Mouse (Mus musculus) lung, embryonic 14.5 days (tissue): ENCODE measurements around the gene Aldh16a1. TPM values are rescaled to one million over a fixed set of nuclear protein-coding genes. Genes with fewer than 3 reads are reported as not detected.

Source experiments
- ATAC-seq: fragments of 200-750 bp; cut with Nextera tagmentation; 2 replicates; pipeline ENCODE4 v1.8.0; 2017; ENCODE audit warnings: mild to moderate bottlenecking, moderate TSS enrichment, moderate library complexity; ENCODE audit not compliant: insufficient read depth
- DNase-seq: peaks from one replicate; pipeline ENCODE4 v3.0.0-alpha.2; 2015
- H3K27ac ChIP-seq: fragments of 300-500 bp; sonication (generic); 2 replicates; pipeline ENCODE4 v1.5.1; 2014; ENCODE audit warnings: low read depth, mild to moderate bottlenecking, moderate library complexity
- H3K27me3 ChIP-seq: fragments of 300-500 bp; sonication (generic); 2 replicates; pipeline ENCODE4 v1.6.1; 2014; ENCODE audit warnings: low read length, control low read depth; ENCODE audit not compliant: insufficient read depth
- H3K36me3 ChIP-seq: fragments of 300-500 bp; sonication (generic); 2 replicates; pipeline ENCODE4 v1.6.1; 2014; ENCODE audit warnings: control low read depth; ENCODE audit not compliant: insufficient read depth
- H3K4me1 ChIP-seq: fragments of 300-500 bp; sonication (generic); 2 replicates; pipeline ENCODE4 v1.6.1; 2014; ENCODE audit warnings: antibody characterized with exemption, control low read depth; ENCODE audit not compliant: insufficient read depth
- H3K4me2 ChIP-seq: fragments of 300-500 bp; sonication (generic); 2 replicates; pipeline ENCODE4 v1.6.1; 2014; ENCODE audit warnings: mild to moderate bottlenecking
- H3K4me3 ChIP-seq: fragments of 300-500 bp; sonication (generic); 2 replicates; pipeline ENCODE4 v1.5.1; 2014; ENCODE audit warnings: low read depth, low read length
- H3K9ac ChIP-seq: fragments of 300-500 bp; sonication (generic); 2 replicates; pipeline ENCODE4 v1.6.1; 2014
- H3K9me3 ChIP-seq: fragments of 300-500 bp; sonication (generic); 2 replicates; pipeline ENCODE4 v1.6.1; 2016; ENCODE audit warnings: low read depth, low read length, control low read depth
- CTCF ChIP-seq: IDR thresholded peaks from 2 replicates; pipeline ENCODE4 v1.5.1; 2016; ENCODE audit warnings: antibody characterized with exemption, low read depth
- WGBS: fragments of 180-500 bp; shearing (Covaris S2); extraction: QIAGEN DNeasy Blood & Tissue Kit; methylation state at CpG from one replicate; pipeline ENCODE4 v1.1.7; 2014; 5-methylcytosine and 5-hydroxymethylcytosine counted together
- polyA plus RNA-seq: library from polyadenylated mRNA; unstranded; fragments of >200 nt; fragmentation: Nextera tagmentation; extraction: Ambion mirVana; gene quantifications from 2 replicates; pipeline ENCODE4 v1.2.1, GENCODE M21; 2014

Gene Aldh16a1
- polyA plus RNA-seq, 1 experiment from 2014 or later, result 52.9 TPM

DNA sequence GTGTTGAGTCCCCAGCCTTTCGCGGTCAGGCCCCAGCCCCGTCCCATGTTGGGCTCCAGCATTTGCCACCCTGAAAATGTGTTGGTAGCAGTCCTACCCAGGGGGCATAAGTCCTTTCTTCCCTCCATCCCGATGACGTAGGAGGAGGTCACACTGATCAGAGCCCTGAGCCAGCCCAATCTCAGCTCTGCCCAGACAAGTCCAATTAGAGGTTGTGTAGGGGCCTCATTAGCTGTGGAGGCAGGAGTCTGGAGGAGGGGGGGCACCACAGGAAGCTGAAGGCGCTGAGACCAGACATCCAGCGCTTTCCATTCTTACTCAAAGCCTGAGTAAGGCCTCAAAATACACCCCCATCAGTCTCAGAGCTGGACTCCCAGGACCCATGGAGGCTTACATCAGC is 31.5 kb upstream of the Aldh16a1 start:
- no peak overlapping the region for H3K27ac ChIP-seq
- H3K36me3 ChIP-seq, result no peaks in the 10 kb centered on the region
- no peaks in the 10 kb centered on the region for H3K9me3 ChIP-seq
- WGBS, result 68% methylated on average over 7 of the region's 7 CpGs
- H3K4me2 ChIP-seq, result no peak overlapping the region
- no peak for DNase-seq
- ATAC-seq, result no peak
- H3K4me1 ChIP-seq, result no peaks in the 10 kb centered on the region
- H3K4me3 ChIP-seq, result no peak overlapping the region
- H3K9ac ChIP-seq, result no peak overlapping the region
- TF ChIP-seq CTCF, result no peak
- H3K27me3 ChIP-seq, result peaks cover 70% of the 10 kb centered on the region

- Histone ChIP-seq H3K4me3 (no peak overlapping the region), H3K4me2 (no peak overlapping the region), H3K9me3 (no peaks in the 10 kb centered on the region), H3K9ac (no peak overlapping the region), H3K36me3 (no peaks in the 10 kb centered on the region), H3K4me1 (no peaks in the 10 kb centered on the region), H3K27ac (no peak overlapping the region), H3K27me3 (peaks cover 86% of the 10 kb centered on the region)
- ATAC-seq (no peak), DNase-seq (no peak)
- 64% methylated on average over 7 of the region's 7 CpGs for WGBS
- TF ChIP-seq CTCF, result no peak
Measured at GRCm38 (mm10) chr7:45183672-45184071, 29.3 kb upstream of the Aldh16a1 start.

DNA sequence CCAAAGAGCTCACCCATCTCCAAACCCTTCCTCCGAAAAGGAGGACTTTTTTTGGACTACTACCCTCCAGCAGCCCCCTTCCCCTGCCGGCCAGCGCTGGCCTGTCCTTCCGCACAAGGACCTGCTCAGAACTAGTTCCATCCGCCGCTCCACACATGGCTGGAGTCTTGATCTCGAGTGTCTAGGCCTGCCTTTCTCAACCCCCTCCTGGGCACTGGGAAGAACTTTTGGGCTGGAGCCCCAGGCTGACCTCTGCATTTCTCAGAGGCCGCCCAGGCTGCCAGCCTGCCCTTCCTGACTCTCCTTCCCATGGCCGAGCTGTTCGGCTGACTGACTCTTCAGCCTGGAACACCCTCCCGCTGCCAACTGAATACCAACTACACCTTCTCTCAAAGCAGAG is 28.2 kb upstream of the Aldh16a1 start:
- H3K4me3 ChIP-seq, result peak overlapping the region; percentile 30
- WGBS, result 14% methylated on average over 11 of the region's 11 CpGs
- peak overlapping the region; percentile 28 for H3K9ac ChIP-seq
- H3K4me2 ChIP-seq, result peak overlapping the region; percentile 61
- peaks cover 94% of the 10 kb centered on the region for H3K27me3 ChIP-seq
- ATAC-seq (peak; percentile 48; the same call in 1 of the 2 replicates), DNase-seq (no peak)
- no peaks in the 10 kb centered on the region for H3K4me1 ChIP-seq
- H3K27ac ChIP-seq, result no peak overlapping the region
- no peaks in the 10 kb centered on the region for H3K36me3 ChIP-seq
- peak; percentile 26; the same call in 1 of the 2 replicates for TF ChIP-seq CTCF
- H3K9me3 ChIP-seq, result no peaks in the 10 kb centered on the region

- no peak for TF ChIP-seq CTCF
- Histone ChIP-seq H3K4me2 (peak overlapping the region; percentile 61), H3K27ac (no peak overlapping the region), H3K9me3 (no peaks in the 10 kb centered on the region), H3K4me1 (no peaks in the 10 kb centered on the region), H3K36me3 (no peaks in the 10 kb centered on the region), H3K4me3 (peak overlapping the region; percentile 30), H3K9ac (peak overlapping the region; percentile 28), H3K27me3 (peaks cover 98% of the 10 kb centered on the region)
- under 1% methylated on average over 34 of the region's 34 CpGs for WGBS
- DNase-seq (peak; percentile 96), ATAC-seq (peak; percentile 95)
Measured at GRCm38 (mm10) chr7:45182199-45182601, 27.8 kb upstream of the Aldh16a1 start.

GRCm38 (mm10) chr7:45181540-45181939 is 27.2 kb upstream of the Aldh16a1 start:
- Histone ChIP-seq H3K36me3 (no peaks in the 10 kb centered on the region), H3K4me2 (peak overlapping the region; percentile 61; the same call in 1 of the 2 replicates), H3K4me1 (no peaks in the 10 kb centered on the region), H3K9ac (no peak overlapping the region), H3K4me3 (0 out of 2 replicates have a peak overlapping the region, but pooled peaks have one; percentile 8), H3K27ac (no peak overlapping the region), H3K9me3 (no peaks in the 10 kb centered on the region), H3K27me3 (peaks cover 98% of the 10 kb centered on the region)
- no peak for TF ChIP-seq CTCF
- ATAC-seq (peak; percentile 2; the same call in 1 of the 2 replicates), DNase-seq (no peak)
- 6% methylated on average over 35 of the region's 35 CpGs for WGBS

- H3K4me2 ChIP-seq, result peak within 1 kb of the TSS; percentile 61; the same call in 1 of the 2 replicates
- no peaks in the 10 kb centered on the region for H3K9me3 ChIP-seq
- H3K9ac ChIP-seq, result no peak within 1 kb of the TSS
- 0 out of 2 replicates have a peak within 1 kb of the TSS, but pooled peaks have one; percentile 8 for H3K4me3 ChIP-seq
- 19% methylated on average over 20 of the region's 20 CpGs for WGBS
- ATAC-seq (no peak), DNase-seq (no peak)
- H3K36me3 ChIP-seq, result no peaks in the 10 kb centered on the region
- no peak for TF ChIP-seq CTCF
- H3K4me1 ChIP-seq, result no peaks in the 10 kb centered on the region
- H3K27me3 ChIP-seq, result peaks cover 98% of the 10 kb centered on the region
- H3K27ac ChIP-seq, result no peak within 1 kb of the TSS
Measured at GRCm38 (mm10) chr7:45180896-45181477, 26.6 kb upstream of the Aldh16a1 start, which contains the start of gene Pth2. Pth2 (plus strand) TSS chr7:45180995.

DNA sequence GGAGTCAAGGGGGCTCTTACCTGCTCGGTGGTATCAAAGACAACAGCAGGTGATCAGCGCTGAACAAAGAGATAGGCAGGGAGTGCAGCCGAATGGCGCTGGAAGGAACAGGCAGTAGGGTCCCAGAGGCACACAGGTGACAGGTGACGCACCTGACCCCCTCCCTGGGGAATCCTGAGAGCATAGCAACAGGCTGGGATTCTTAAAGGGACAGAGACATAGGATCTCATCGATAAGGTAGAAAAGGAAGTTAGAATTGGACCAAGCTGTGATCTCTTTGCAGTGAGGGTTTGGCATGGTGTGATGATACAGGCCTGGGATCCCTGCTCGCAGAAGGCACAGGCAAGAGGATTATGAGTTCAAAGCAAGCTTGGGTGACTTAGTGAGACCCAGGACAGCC is 25.1 kb upstream of the Aldh16a1 start, which contains the start of gene Gfy:
TSS of gene Gfy (minus strand) at position 101 of the 400 bp plus-strand sequence.
- WGBS, result 22% methylated on average over 7 of the region's 7 CpGs
- H3K27ac ChIP-seq, result no peak within 1 kb of the TSS

More for the DNA sequence above, 25.1 kb upstream of the Aldh16a1 start, which contains the start of gene Gfy:
- DNase-seq (no peak), ATAC-seq (no peak)
- no peaks in the 10 kb centered on the region for H3K9me3 ChIP-seq
- H3K27me3 ChIP-seq, result peaks cover 100% of the 10 kb centered on the region
- no peak for TF ChIP-seq CTCF
- H3K4me3 ChIP-seq, result no peak within 1 kb of the TSS
- H3K4me2 ChIP-seq, result no peak within 1 kb of the TSS
- no peak within 1 kb of the TSS for H3K9ac ChIP-seq
- no peaks in the 10 kb centered on the region for H3K4me1 ChIP-seq
- no peaks in the 10 kb centered on the region for H3K36me3 ChIP-seq
